Mouse (Mus musculus): ENCODE measurements around the gene Ky. TPM values are rescaled to one million over a fixed set of nuclear protein-coding genes. Genes with fewer than 3 reads are reported as not detected.

Ky gene
- total RNA-seq, 2 experiments from 2014 or later, result 1.00 to 1.8 TPM

- DNase-seq (ENCODE audit: low spot score in 2 of 2), result no peak
Observed at GRCm38 (mm10) chr9:102502015-102502633, 3.4 kb upstream of the Ky start.

GRCm38 (mm10) chr9:102504716-102505378, 703 bp upstream of the Ky start:
- DNase-seq (ENCODE audit: low spot score in 2 of 2), result no peak

GRCm38 (mm10) chr9:102508315-102508714, 2.8 kb downstream of the Ky start:
- no peak for DNase-seq (ENCODE audit: low spot score in 2 of 2)

GRCm38 (mm10) chr9:102511423-102511822, 5.9 kb downstream of the Ky start:
- DNase-seq (ENCODE audit: low spot score in 2 of 2), result no peak

GRCm38 (mm10) chr9:102513578-102513977, 8.0 kb downstream of the Ky start:
- DNase-seq (ENCODE audit: low spot score in 2 of 2), result no peak

GRCm38 (mm10) chr9:102518443-102518842, 12.9 kb downstream of the Ky start:
- DNase-seq (ENCODE audit: low spot score in 2 of 2), result no peak

GRCm38 (mm10) chr9:102521396-102521795, 15.8 kb downstream of the Ky start:
- no peak for DNase-seq (ENCODE audit: low spot score in 2 of 2)

GRCm38 (mm10) chr9:102528106-102528505, 22.6 kb downstream of the Ky start:
- DNase-seq (ENCODE audit: low spot score in 2 of 2), result no peak

GRCm38 (mm10) chr9:102528561-102528960, 23.0 kb downstream of the Ky start:
- no peak for DNase-seq (ENCODE audit: low spot score in 2 of 2)

GRCm38 (mm10) chr9:102529008-102529407, 23.5 kb downstream of the Ky start:
- no peak for DNase-seq (ENCODE audit: low spot score in 2 of 2)

- no peak for DNase-seq (ENCODE audit: low spot score in 2 of 2)
Observed at GRCm38 (mm10) chr9:102531051-102531892, 25.7 kb downstream of the Ky start.

- no peak for DNase-seq (ENCODE audit: low spot score in 2 of 2)
Observed at GRCm38 (mm10) chr9:102536968-102537367, 31.4 kb downstream of the Ky start.

GRCm38 (mm10) chr9:102539699-102540098, 34.1 kb downstream of the Ky start:
- no peak for DNase-seq (ENCODE audit: low spot score in 2 of 2)

GRCm38 (mm10) chr9:102541666-102542065, 36.1 kb downstream of the Ky start:
- no peak for DNase-seq (ENCODE audit: low spot score in 2 of 2)

GRCm38 (mm10) chr9:102542540-102542939, 37.0 kb downstream of the Ky start:
- DNase-seq (ENCODE audit: low spot score in 2 of 2), result no peak

- no peak for DNase-seq (ENCODE audit: low spot score in 2 of 2)
Observed at GRCm38 (mm10) chr9:102543761-102544115, 38.2 kb downstream of the Ky start.

GRCm38 (mm10) chr9:102544116-102544772, 38.7 kb downstream of the Ky start:
- DNase-seq (ENCODE audit: low spot score in 2 of 2), result no peak

GRCm38 (mm10) chr9:102544773-102545366, 39.3 kb downstream of the Ky start:
- DNase-seq (ENCODE audit: low spot score in 2 of 2), result peak; percentile 91 to 92

- DNase-seq (ENCODE audit: low spot score in 2 of 2), result peak in 1 of 2 experiments; percentile 23
Observed at GRCm38 (mm10) chr9:102545406-102546255, 40.1 kb downstream of the Ky start.

Data from left cerebral cortex, adult 18-20 months (tissue).